Mouse (Mus musculus) forebrain, embryonic 13.5 days (tissue): ENCODE measurements around the gene 4933424G06Rik. TPM values are rescaled to one million over a fixed set of nuclear protein-coding genes. Genes with fewer than 3 reads are reported as not detected.

Source experiments
- ATAC-seq: fragments of 200-750 bp; cut with Nextera tagmentation; 2 replicates; pipeline ENCODE4 v1.8.0; 2017
- H3K27ac ChIP-seq: fragments of 300-500 bp; sonication (generic); 2 replicates; pipeline ENCODE4 v1.5.1; 2015; ENCODE audit warnings: inconsistent platforms, mild to moderate bottlenecking, moderate library complexity
- H3K27me3 ChIP-seq: fragments of 300-500 bp; sonication (generic); 2 replicates; pipeline ENCODE4 v1.6.1; 2015; ENCODE audit warnings: mild to moderate bottlenecking, inconsistent platforms
- H3K36me3 ChIP-seq: fragments of 300-500 bp; sonication (generic); 2 replicates; pipeline ENCODE4 v1.6.1; 2015; ENCODE audit warnings: mild to moderate bottlenecking, inconsistent platforms; ENCODE audit not compliant: poor library complexity, severe bottlenecking
- H3K4me1 ChIP-seq: fragments of 300-500 bp; sonication (generic); 2 replicates; pipeline ENCODE4 v1.6.1; 2015; ENCODE audit warnings: inconsistent platforms
- H3K4me2 ChIP-seq: fragments of 300-500 bp; sonication (generic); 2 replicates; pipeline ENCODE4 v1.6.1; 2015; ENCODE audit warnings: inconsistent platforms, mild to moderate bottlenecking, moderate library complexity
- H3K4me3 ChIP-seq: fragments of 300-500 bp; sonication (generic); 2 replicates; pipeline ENCODE4 v1.5.1; 2015; ENCODE audit warnings: mild to moderate bottlenecking, inconsistent platforms
- H3K9ac ChIP-seq: fragments of 300-500 bp; sonication (generic); 2 replicates; pipeline ENCODE4 v1.6.1; 2015; ENCODE audit warnings: mild to moderate bottlenecking, inconsistent platforms
- H3K9me3 ChIP-seq: fragments of 300-500 bp; sonication (generic); replicated peaks from 2 replicates; pipeline ENCODE4 v1.6.1; 2016; ENCODE audit warnings: inconsistent platforms
- WGBS: fragments of 180-500 bp; shearing (Covaris S2); methylation state at CpG from one replicate; pipeline ENCODE4 v1.1.7; 2015; 5-methylcytosine and 5-hydroxymethylcytosine counted together
- polyA plus RNA-seq: library from polyadenylated mRNA; unstranded; fragments of >200 nt; fragmentation: Nextera tagmentation; extraction: Ambion mirVana; gene quantifications from 2 replicates; pipeline ENCODE4 v1.2.1, GENCODE M21; 2015

The 4933424G06Rik gene
- polyA plus RNA-seq, 1 experiment from 2014 or later, result not detected

DNA sequence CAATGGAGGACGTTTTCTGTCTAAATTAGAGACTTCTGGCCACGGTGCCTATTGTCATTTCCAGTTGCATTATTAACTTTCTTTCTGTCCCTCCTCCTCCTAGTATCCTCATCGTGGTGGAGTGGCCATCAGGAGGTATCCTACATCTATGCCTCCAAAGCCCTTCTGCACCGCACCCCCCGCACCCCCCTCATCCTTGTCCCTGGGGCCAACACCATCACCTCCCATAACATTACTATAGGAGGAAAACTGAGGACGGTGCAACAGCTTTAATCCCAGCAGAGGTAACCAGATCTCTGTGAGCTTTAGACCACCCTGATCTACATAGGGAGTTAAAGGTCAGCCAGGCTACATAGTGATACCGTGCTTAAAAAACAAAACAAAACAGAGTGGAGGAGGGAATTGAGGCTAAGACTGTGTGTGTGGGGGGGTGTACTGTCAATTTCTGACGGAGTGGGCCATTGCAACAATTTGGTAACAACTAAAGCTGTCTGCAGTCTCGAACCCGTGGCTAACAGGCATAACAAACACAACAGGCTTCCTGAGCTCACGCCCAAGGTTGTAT is 19.2 kb upstream of the 4933424G06Rik start:
- H3K4me2 ChIP-seq, result peak overlapping the region; percentile 90
- ATAC-seq, result no peak; the same call in 1 of the 2 replicates
- H3K4me3 ChIP-seq, result peak overlapping the region; percentile 85
- H3K4me1 ChIP-seq, result peaks cover 11% of the 10 kb centered on the region
- no peak overlapping the region for H3K27ac ChIP-seq
- H3K27me3 ChIP-seq, result no peaks in the 10 kb centered on the region
- peak overlapping the region; percentile 46 for H3K9ac ChIP-seq
- H3K9me3 ChIP-seq, result no peaks in the 10 kb centered on the region
- 67% methylated on average over 11 of the region's 11 CpGs for WGBS
- peaks cover 25% of the 10 kb centered on the region for H3K36me3 ChIP-seq

DNA sequence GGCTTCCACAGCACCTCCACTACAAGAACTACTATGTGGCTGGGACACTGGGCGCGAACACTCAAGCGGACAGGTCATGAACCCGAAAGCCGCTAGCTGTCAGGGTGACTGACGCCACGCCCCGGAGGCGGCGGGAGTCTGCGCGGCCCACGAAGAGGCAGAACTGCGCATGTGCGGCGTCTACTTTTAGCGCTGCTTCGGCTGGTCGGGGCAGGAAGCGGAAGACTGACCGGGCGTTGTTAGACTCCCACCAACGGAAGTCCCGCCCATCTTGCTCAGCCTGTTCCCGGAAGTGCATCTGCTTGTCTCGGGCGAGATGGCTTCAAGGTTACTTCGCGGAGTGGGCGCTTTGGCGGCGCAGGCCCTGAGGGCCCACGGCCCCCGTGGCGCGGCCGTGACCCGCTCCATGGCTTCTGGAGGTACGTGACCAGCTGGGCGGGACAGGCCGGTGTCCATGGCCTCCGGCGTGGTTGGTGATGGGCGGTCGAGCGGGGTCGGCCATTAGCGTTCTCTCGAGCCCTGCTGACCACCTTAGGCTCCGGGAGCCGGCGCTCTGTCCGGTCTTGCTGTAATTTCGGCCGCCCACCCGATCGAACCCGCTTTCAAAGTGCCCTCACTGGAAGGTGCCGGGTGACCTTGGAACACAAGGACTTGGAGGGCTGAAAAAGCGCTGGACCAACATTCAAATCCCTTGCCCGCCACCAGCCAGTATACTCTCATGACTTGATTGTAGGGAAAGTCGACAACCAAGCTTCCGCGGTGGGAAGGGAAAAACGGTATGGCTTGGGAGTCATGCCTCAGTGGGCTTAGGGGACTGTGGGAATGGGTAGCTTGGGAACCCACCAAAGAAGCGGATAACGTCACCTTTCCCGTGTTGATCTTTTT is 18.4 kb upstream of the 4933424G06Rik start, which contains the start of gene Cox5b:
Cox5b (plus strand) TSS at position 179 of the 885 bp plus-strand sequence.
- 1% methylated on average over 68 of the region's 68 CpGs for WGBS
- peak within 1 kb of the TSS; percentile 90 for H3K4me2 ChIP-seq
- H3K27me3 ChIP-seq, result no peaks in the 10 kb centered on the region
- peak within 1 kb of the TSS; percentile 88 for H3K9ac ChIP-seq
- peaks cover 25% of the 10 kb centered on the region for H3K36me3 ChIP-seq
- no peaks in the 10 kb centered on the region for H3K9me3 ChIP-seq
- ATAC-seq, result peak; percentile 98
- H3K4me3 ChIP-seq, result peak within 1 kb of the TSS; percentile 85
- peaks cover 11% of the 10 kb centered on the region for H3K4me1 ChIP-seq
- H3K27ac ChIP-seq, result no peak within 1 kb of the TSS

- ATAC-seq, result no peak
- H3K36me3 ChIP-seq, result peaks cover 44% of the 10 kb centered on the region
- no peak overlapping the region for H3K4me2 ChIP-seq
- no peak overlapping the region for H3K9ac ChIP-seq
- H3K4me1 ChIP-seq, result peaks cover 11% of the 10 kb centered on the region
- H3K4me3 ChIP-seq, result no peak overlapping the region
- no peak overlapping the region for H3K27ac ChIP-seq
- no peaks in the 10 kb centered on the region for H3K27me3 ChIP-seq
- 89% methylated on average over 6 of the region's 6 CpGs for WGBS
- H3K9me3 ChIP-seq, result no peaks in the 10 kb centered on the region
Measured at GRCm38 (mm10) chr1:36694871-36695270, 15.1 kb upstream of the 4933424G06Rik start.

- no peaks in the 10 kb centered on the region for H3K27me3 ChIP-seq
- no peak overlapping the region for H3K4me2 ChIP-seq
- no peaks in the 10 kb centered on the region for H3K9me3 ChIP-seq
- H3K36me3 ChIP-seq, result peaks cover 59% of the 10 kb centered on the region
- peaks cover 11% of the 10 kb centered on the region for H3K4me1 ChIP-seq
- no peak overlapping the region for H3K9ac ChIP-seq
- no peak overlapping the region for H3K4me3 ChIP-seq
- ATAC-seq, result no peak
- WGBS, result 77% methylated on average over 6 of the region's 6 CpGs
- H3K27ac ChIP-seq, result no peak overlapping the region
Measured at GRCm38 (mm10) chr1:36696411-36696810, 13.5 kb upstream of the 4933424G06Rik start.

DNA sequence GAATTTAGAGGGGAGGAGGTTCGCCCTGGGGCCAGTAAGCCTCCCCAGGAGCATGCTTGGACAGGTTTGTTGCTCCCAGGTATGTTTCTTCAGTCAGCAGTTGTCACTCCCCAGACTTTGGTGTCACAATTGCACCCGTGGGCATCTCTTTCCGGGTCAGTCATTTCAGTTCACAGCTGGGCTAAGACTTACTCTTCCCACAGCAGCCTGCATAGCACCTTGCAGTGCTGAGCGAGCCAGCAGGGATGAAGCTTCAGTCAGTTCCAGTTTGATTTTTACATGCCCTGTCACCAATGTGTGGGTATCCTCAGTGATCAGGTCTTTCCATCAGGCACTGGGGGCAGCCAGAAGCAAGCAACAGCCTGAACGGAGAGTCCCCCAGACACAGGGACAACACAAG is 12.9 kb upstream of the 4933424G06Rik start:
- Histone ChIP-seq H3K4me1 (peaks cover 8% of the 10 kb centered on the region), H3K27me3 (no peaks in the 10 kb centered on the region), H3K4me2 (no peak overlapping the region), H3K27ac (no peak overlapping the region), H3K4me3 (no peak overlapping the region), H3K9ac (no peak overlapping the region), H3K9me3 (no peaks in the 10 kb centered on the region), H3K36me3 (peaks cover 65% of the 10 kb centered on the region)
- 77% methylated on average over 5 of the region's 5 CpGs for WGBS
- ATAC-seq, result no peak

DNA sequence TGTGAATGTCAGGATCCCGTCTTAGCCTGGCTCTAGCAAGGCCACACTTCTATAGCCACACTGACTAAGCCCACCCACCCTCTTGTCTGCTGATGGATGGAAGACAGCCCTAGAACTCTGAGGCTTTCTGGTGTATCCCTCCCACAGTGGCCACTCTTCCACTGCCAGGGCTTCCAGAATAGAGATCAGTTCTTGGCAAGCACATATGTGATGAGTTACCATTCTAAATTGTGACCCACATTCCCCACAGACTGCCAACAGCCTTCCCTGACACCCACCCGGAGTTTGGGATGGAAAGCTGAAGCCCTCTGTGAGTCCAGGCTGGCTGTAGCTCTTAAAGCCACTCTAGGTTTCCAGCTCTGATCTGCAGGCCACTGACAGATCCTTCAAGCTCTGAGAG is 2.8 kb upstream of the 4933424G06Rik start:
- Histone ChIP-seq H3K4me2 (no peak overlapping the region), H3K4me3 (no peak overlapping the region), H3K9me3 (no peaks in the 10 kb centered on the region), H3K9ac (no peak overlapping the region), H3K36me3 (peaks cover 58% of the 10 kb centered on the region), H3K27ac (no peak overlapping the region), H3K27me3 (no peaks in the 10 kb centered on the region), H3K4me1 (peaks cover 19% of the 10 kb centered on the region)
- no peak for ATAC-seq
- WGBS, result 85% methylated on average over 2 of the region's 2 CpGs

DNA sequence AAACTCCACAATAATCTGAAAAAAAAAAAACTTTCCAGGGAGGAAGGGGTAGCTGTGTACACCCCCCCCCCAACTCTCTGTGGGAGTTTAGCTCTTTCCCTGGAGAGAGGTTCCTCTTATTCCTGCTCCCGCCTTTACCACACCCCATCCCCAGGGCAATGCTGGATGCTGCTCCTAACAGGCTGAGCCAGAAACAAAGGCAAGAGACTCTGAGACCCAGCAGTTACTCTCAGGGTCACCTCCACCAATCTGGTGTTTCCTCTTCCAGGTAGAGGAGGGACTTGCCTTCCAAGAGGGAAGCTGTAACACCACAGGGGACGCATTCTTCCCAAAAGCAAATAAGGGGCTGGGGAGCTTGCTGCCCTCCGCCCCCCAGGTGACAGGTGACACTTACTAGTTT is 2.2 kb upstream of the 4933424G06Rik start:
- ATAC-seq, result no peak
- peak overlapping the region; percentile 80 for H3K4me2 ChIP-seq
- no peak overlapping the region for H3K27ac ChIP-seq
- H3K36me3 ChIP-seq, result peaks cover 51% of the 10 kb centered on the region
- H3K4me3 ChIP-seq, result no peak overlapping the region
- WGBS, result 80% methylated on average over 3 of the region's 3 CpGs
- peaks cover 19% of the 10 kb centered on the region for H3K4me1 ChIP-seq
- H3K9ac ChIP-seq, result peak overlapping the region; percentile 94; the same call in 1 of the 2 replicates
- no peaks in the 10 kb centered on the region for H3K27me3 ChIP-seq
- no peaks in the 10 kb centered on the region for H3K9me3 ChIP-seq

GRCm38 (mm10) chr1:36708626-36709025 is 1.3 kb upstream of the 4933424G06Rik start:
- peaks cover 43% of the 10 kb centered on the region for H3K36me3 ChIP-seq
- H3K27ac ChIP-seq, result no peak overlapping the region
- no peak for ATAC-seq
- peak overlapping the region; percentile 94 for H3K9ac ChIP-seq
- WGBS, result 82% methylated on average over 1 of the region's 1 CpGs
- peak overlapping the region; percentile 95 for H3K4me3 ChIP-seq
- peaks cover 19% of the 10 kb centered on the region for H3K4me1 ChIP-seq
- H3K27me3 ChIP-seq, result no peaks in the 10 kb centered on the region
- H3K4me2 ChIP-seq, result peak overlapping the region; percentile 80
- peaks cover 2% of the 10 kb centered on the region; the same call in 1 of the 2 replicates for H3K9me3 ChIP-seq

DNA sequence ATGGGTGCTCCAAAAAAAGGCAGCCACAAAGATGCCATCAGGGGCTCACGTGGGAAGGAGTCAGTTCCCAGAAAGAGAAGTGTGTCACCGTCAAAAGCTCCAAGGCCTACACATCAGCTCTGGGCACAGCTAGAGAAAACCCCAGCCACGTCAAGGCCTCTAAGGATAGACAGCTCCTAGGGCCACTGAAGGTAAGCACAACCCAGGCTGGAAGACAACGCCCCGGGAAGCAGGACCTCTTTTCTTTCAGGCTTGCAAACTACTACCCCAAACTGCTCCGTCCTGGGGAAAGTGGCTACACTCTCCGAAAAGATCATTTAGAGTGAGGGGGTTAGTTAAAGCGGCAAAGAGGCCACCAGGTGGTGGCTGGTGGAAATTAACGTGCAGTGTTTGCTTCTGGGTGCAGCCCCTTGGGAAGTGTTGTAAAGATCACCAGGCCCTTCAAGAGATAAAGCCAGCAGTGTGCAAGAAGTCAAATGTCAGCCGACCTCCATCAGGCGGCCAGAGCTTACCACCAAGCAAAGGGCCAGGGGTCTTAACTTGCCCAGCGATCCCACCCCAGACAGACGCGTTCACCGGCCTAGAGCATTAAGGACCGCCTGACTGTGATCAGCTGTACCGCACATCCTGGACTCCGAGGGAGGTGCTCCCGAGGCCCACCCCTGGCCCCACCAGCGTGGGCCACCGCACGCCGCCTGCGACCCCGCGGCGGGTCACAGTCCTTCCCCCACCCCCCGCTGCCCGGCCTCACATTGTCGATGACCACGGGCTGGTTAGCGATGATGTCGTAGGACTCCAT is 695 bp upstream of the 4933424G06Rik start:
- Histone ChIP-seq H3K4me2 (peak overlapping the region; percentile 80), H3K9ac (peak overlapping the region; percentile 94), H3K4me3 (peak overlapping the region; percentile 95), H3K9me3 (peaks cover 4% of the 10 kb centered on the region; the same call in 1 of the 2 replicates), H3K27me3 (no peaks in the 10 kb centered on the region), H3K27ac (peak overlapping the region; percentile 54), H3K4me1 (peaks cover 19% of the 10 kb centered on the region), H3K36me3 (peaks cover 37% of the 10 kb centered on the region)
- peak; percentile 77 for ATAC-seq
- WGBS, result under 1% methylated on average over 31 of the region's 33 CpGs

DNA sequence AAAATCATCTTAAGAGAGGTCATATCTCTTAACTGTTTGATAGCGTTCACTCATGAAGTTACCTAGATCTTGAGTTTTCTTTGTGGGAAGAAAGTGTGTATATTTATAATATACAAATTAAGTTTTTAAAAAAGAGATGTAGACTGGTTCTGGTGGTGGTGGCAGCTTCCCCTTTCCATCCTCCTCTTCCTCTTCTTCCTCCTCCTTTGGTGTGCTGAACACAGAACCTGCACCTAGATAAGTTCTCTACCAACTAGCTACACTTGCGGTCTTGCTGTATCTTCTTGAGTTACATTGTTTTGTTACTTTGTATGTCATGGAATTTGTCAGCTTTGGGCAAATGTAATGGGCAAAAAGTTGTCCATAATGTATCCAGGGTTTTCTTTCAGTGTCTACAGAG is 1.2 kb downstream of the 4933424G06Rik start:
- H3K9ac ChIP-seq, result no peak overlapping the region
- H3K4me3 ChIP-seq, result no peak overlapping the region
- H3K4me1 ChIP-seq, result peaks cover 19% of the 10 kb centered on the region
- WGBS, result 96% methylated on average over 2 of the region's 2 CpGs
- ATAC-seq, result no peak
- peaks cover 4% of the 10 kb centered on the region; the same call in 1 of the 2 replicates for H3K9me3 ChIP-seq
- H3K36me3 ChIP-seq, result peaks cover 18% of the 10 kb centered on the region
- H3K4me2 ChIP-seq, result no peak overlapping the region
- H3K27me3 ChIP-seq, result no peaks in the 10 kb centered on the region
- no peak overlapping the region for H3K27ac ChIP-seq

- H3K4me1 ChIP-seq, result no peaks in the 10 kb centered on the region
- WGBS, result 83% methylated on average over 5 of the region's 5 CpGs
- no peak within 1 kb of the TSS for H3K4me3 ChIP-seq
- H3K9ac ChIP-seq, result no peak within 1 kb of the TSS
- H3K27ac ChIP-seq, result no peak within 1 kb of the TSS
- no peaks in the 10 kb centered on the region for H3K27me3 ChIP-seq
- no peak for ATAC-seq
- no peaks in the 10 kb centered on the region for H3K36me3 ChIP-seq
- no peak within 1 kb of the TSS for H3K4me2 ChIP-seq
- peaks cover 4% of the 10 kb centered on the region; the same call in 1 of the 2 replicates for H3K9me3 ChIP-seq
Measured at GRCm38 (mm10) chr1:36714311-36714710, 4.4 kb downstream of the 4933424G06Rik start, which contains the start of gene Actr1b. Gene Actr1b, minus strand, starts transcription at chr1:36714422.
